Mouse (Mus musculus): ENCODE measurements around the gene Mtss1l. TPM values are rescaled to one million over a fixed set of nuclear protein-coding genes. Genes with fewer than 3 reads are reported as not detected.

The Mtss1l gene
- polyA plus RNA-seq, 1 experiment from 2014 or later = 6.4 TPM

DNA sequence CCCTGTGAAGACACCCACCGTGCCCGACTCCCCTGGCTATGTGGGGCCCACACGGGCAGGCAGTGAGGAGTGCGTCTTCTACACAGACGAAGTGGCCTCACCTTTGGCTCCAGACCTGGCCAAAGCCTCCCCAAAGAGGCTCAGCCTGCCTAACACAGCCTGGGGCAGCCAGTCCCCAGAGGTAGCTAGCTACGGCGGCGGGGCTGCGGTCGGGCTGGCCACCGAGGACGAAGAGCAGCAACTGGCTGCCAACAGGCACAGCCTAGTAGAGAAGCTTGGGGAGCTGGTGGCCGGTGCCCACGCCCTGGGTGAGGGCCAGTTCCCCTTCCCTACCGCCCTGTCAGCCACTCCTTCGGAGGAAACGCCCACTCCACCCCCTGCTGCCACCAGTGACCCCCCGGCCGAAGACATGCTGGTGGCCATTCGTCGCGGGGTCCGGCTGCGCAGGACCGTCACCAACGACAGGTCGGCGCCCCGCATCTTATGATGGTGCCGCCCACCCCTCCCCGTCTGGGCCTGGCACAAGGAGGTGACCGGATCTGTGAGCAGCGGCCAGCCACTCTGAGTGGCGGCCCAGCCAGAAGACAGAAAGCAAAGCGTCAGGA is 17.4 kb downstream of the Mtss1l start:
- DNase-seq (ENCODE audit: low spot score) = no peak

DNA sequence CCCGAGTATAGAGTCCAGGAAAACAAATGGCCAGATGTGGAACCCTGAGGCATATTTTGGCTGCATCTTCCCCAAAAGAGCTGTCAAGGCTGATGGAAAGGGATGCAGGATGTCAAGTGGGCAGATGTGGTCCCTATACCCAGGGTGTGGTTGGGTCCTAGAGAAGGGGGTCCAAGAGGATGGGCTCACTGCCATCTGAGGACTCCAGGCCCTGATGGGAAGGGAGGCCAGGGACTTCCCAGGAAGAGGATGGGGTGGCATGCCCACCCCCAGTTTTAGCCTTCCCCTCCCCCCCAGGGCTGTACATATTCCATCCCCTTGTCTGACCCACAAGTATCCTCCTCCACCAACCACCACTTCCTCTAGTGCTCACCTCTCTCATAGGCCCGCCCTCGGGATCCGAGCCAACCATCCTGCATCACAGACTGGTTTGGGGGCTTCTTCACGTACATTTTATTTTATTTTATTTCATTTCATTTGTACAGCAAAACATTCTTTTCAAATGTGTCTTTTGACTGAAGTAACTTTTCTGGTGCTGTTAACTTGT is 19.4 kb downstream of the Mtss1l start:
- DNase-seq (ENCODE audit: low spot score) = no peak

DNA sequence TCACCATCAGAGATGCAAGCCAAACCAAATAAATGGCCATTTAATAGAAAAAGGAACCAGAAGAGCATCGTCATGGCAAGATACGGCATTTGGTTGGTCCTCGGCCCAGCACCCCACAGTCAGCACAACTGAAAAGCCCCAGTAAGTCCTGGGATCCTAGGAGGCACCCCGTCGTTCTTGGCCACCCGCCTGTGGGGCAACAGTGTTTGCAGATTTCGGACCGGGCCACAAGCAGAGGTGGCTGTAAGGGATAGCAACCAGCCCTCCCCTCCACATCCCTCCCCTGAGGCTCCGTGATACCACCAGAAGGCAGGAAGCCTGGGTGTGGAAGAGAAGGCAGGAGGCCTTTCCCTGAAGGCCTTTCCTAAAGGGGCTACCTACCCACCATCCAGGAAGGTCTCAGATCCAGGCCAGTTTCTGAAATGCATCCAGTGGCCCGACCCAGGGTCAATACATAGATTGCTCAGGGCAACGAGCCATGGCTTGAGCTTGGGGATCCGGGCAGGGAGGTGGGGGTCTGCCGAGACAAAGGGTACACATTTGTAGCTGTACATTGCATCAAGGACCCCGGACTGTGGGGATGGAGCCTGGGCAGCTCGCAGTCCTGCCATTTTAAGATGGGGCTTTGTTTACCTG is 20.7 kb downstream of the Mtss1l start:
- DNase-seq (ENCODE audit: low spot score) = no peak

DNA sequence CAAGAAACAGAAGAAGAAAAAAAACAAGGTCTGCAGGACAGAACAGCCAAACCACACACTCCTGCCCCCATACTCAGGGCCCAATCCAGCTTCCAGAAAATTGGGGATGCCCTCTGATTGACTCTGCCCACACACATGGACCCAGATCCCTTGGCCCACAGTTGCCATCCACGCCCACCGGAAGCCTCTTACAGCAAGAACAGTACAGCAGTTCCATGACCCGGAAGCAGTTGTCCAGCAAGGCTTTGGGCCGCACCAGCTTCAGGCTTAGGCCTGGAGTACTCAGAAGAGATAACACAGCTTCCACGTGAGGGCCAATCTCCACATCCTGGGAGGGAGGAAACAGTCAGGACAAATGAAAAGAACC is 21.2 kb downstream of the Mtss1l start:
- no peak for DNase-seq (ENCODE audit: low spot score)

DNA sequence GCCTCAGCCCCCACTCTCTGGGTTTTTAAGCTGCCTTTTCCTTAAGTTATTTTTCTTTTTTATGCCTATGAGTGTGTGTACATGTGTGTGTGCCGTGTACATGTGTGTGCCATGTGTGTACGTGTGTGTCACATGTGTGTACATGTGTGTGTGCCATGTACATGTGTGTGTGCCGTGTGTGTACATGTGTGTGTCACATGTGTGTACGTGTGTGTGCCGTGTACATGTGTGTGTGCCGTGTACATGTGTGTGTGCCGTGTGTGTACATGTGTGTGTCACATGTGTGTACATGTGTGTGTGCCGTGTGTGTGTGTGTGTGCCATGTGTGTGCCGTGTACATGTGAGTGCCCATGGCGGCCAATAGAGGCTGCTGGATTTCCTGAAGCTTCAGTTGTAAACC is 23.9 kb downstream of the Mtss1l start:
- no peak for DNase-seq (ENCODE audit: low spot score)

DNA sequence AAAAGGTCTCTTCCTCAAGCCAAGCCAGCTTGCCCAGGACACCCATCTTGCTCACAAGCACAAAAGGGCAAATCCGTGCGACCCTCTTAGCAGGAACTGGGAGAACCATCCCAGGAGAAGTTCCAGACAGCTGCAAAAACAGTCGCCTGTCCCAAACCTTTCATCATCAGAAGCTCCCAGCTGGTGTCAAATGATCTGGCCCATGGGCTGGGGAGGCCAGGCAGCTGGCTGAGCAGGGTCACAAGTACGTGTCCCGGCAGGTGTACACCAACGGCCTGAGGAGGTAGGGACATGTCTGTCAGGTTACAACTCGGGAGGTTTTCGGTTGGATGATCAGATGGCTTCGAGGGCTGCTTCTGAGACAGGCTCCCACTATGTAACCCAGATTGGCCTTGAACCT is 25.4 kb downstream of the Mtss1l start:
- no peak for DNase-seq (ENCODE audit: low spot score)

DNA sequence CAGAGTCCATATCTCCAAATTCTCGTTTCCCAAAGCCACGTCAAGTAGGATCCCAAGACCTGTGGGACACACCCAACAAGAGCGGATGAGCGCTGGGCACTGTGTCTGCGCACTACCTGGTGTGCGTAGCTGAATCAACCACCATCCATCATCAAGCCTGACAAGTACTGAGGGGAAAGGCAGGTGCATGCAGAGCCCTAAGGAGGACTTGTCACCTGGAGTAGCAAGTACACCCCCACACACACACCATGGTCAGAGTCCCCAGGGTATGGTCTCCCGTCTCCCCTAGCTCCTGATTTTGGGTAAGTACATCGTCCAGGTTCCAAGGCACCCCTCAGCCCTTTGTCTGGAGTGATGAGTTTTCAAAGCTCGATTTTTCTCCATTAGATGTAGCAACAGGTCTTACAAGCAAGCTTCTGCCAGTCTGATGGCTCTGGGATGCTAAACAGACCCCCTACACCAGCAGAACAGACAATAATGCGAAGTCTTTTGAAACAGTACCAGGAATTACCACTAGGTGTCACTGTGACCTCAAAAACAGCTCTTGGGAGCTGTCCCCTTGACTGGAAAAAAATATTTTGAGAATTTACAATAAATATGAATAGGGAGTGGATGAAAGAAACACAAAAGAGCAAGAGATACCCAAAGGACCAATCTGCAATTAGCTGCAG is 28.4 kb downstream of the Mtss1l start:
- DNase-seq (ENCODE audit: low spot score) = peak; percentile 77

DNA sequence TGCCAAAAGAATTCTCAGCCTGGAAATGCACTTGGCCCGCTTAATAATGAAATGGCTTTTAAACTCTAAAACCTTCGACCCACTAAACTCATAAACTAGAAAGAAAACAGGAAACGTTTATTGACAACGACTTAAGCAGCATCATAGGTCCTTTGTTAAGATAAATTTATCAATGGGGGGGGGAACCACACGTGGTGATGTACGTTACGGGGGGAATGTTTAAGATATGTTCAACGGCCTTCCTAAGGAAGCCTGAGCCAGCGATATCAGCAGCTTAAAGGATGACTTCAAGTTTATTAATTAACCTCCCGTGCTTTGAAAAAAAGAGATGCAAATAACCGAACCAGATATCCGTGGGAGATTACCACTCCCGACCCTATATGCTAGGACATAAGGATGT is 29.0 kb downstream of the Mtss1l start:
- no peak for DNase-seq (ENCODE audit: low spot score)

DNA sequence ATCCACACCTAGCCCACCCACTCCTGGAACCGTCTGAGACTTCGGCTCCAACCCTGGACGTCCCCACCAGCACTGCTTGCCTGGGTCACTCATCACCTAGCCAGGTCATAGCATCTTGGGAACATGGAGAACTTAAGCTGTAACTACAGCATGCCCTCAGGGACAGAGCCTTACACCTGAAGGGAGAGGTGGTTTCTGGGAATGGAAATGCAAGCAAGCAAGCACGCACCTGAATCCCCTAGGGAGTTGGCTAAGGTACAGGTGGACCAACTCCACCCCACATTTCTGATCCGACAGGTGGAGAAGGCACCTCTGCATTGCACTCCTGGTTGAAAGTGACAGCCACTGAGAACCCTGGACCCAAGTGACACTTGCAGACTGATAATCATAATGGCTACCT is 30.2 kb downstream of the Mtss1l start:
- no peak for DNase-seq (ENCODE audit: low spot score)

DNA sequence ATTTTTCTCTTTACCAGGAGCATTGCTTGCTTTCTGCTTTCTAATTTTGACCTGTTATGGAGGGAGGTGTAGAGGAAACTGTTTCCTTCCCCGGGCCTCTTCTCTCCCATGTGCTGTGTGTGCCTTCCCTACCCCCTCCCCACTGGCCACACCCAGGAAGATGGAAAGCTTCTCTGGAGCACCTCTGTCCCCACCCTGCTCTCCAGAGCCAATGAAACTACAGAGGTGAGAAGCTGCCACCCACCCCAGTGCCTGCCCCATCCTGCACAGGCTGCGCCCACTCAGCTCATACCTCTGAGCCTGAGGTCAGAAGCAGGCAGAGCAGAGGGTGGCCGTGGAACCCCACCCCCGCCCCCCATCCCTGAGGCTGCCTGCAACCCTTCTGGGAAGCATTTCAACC is 33.4 kb downstream of the Mtss1l start:
- no peak for DNase-seq (ENCODE audit: low spot score)

DNA sequence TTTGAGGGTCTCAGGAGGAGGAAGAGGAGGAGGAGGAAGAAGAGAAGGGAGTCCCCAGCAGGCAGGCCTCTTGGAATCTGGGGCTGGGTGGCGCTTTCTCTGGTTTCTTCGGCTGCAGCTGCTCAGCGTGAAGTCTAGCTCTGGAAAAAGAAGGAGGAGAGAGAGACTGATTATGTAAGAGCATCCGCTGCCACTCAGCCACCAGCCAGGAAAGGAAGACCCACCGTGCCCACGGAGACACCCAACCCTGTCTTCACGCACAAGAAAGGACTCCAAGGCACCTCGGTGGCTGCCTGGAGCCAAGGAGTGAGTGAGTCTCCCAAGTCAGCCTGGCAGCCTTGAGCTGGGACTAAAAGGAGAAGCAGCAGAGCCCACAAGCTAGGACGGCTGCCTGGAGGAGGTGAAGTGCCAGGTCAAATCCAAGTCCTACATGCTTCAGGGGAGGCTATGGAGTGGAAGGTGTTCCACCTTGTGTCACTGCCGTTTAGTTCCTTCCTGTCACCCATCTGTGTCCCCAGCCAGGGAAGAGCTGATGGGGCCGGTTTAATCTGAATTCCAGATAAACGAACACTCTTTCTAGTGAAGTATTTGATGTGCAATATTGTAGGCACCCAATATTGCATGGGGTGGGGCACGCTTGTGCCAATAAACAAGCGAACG is 34.4 kb downstream of the Mtss1l start:
- no peak for DNase-seq (ENCODE audit: low spot score)

DNA sequence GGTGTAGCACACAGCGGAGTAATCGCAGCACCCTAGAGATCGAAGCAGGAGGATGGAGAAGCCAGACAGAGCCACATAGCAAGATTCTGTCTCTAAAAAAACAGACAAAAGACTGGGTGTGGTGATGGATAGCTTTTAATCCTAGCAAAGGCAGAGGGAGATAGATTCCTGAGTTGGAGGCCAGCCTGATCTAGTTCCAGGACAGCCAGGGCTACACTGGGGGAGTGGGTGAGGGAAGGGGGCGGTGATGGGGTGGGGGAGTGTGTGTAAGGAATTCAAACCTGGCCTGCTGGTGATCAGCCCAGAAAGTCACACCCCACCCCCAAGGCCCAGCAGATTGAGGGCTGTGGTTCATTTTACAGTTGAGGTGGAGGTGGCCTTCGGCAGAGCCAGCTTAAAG is 34.9 kb downstream of the Mtss1l start:
- DNase-seq (ENCODE audit: low spot score) = no peak

DNA sequence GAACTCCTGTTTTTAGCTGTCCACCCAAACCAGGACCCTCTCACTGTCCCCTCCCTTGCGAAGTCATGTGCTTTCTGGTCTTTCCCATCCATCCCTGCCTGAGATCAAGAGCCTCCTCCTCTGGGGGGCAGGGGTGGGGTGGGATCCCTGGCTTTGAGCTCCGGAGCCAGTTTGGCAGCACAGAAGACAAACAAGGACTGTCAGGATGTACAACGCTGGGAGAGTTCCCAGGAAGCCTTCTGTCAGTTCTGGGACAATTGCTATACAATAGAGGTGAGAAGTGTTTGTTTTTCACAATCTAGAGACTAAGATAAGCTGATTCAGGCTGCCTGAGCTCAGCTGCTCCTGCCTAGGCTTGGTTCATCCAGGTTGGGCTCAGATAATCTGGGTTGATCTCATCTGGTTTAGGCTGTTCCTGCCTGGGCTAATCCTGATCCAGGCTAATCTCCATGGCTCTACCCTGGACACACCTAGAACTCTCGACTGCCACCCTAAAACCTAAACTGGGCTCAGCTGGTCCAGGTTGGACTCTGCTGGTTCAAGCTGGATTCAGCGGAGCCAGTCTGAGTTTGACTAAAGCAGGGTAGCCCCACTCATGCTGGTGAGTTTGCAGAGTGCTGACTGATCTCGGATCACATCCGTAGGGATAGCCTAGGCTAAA is 39.1 kb downstream of the Mtss1l start:
- DNase-seq (ENCODE audit: low spot score) = no peak

DNA sequence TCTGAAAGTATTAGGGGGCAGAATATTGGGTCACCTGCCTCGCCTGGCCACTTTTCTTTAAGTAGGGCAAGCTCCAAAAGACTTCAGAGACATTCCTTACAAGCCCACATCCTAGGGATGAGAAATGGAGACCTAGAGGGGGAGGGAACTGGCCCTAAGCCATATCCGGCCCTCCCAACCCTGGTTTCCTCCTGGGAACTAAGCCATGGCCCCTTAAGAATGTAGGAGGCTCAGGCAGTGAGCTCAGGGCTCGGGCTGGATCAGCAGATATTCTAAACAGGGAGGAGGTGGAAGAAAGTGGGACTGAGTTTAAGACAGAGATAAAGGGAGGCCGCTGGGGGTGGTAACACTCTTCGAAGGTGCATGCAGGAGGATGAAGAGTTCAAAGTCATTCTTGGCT is 39.9 kb downstream of the Mtss1l start:
- no peak for DNase-seq (ENCODE audit: low spot score)

DNA sequence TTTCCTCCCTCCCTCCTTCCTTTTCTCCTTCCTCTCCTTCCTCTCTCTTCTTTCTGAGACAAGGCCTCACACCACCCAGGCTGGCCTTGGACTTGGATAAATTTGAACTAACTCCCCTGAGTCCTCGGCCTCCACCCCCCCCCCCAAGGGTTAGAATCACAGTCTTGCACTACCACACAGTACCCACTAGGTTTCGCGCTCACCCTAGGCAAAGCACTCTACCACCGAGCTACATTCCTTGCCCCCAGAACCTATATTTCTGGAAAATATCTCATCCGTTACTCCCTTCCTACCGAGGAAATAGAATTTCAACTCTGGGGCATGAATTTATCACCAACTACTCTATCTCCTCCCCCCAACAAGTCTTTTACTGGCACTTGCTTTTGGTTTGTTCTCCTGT is 40.7 kb downstream of the Mtss1l start:
- DNase-seq (ENCODE audit: low spot score) = no peak

DNA sequence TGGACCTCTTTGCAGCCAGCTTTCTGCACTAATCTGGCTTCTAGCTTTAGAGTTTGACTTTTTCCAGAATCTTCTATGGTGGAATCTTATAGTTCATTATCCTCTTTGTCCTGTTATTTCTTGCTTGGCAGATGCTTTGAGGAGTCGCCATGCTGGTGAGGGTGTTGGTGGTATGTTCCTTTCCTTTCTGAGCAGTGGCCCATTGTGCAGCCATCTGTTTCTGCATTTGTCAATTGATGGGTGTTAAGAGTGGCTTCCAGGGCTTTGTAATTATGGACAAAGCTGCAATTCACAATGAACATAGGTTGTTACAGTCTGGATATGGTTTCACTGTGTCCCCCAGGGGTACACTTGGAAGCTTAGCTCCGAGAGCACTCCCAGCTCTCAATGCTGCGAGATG is 43.4 kb downstream of the Mtss1l start:
- DNase-seq (ENCODE audit: low spot score) = no peak

DNA sequence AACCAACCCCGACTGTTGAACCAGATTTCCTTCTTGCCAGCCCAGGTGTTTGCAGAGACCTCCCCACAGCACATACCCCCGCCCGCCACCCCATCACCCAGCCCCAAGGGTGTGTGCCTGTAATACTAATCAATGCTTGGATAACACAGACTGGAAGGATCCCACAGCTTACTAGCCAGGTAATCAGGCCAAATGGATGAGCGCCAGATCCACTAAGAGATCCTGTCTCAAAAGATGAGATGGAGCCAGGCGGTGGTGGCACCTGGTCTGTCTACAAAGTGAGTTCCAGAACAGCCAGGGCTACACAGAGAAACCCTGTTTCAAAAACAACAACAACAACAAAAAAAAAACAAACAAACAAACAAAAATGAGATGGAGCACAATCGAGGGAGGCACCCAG is 46.0 kb downstream of the Mtss1l start:
- DNase-seq (ENCODE audit: low spot score) = no peak

DNA sequence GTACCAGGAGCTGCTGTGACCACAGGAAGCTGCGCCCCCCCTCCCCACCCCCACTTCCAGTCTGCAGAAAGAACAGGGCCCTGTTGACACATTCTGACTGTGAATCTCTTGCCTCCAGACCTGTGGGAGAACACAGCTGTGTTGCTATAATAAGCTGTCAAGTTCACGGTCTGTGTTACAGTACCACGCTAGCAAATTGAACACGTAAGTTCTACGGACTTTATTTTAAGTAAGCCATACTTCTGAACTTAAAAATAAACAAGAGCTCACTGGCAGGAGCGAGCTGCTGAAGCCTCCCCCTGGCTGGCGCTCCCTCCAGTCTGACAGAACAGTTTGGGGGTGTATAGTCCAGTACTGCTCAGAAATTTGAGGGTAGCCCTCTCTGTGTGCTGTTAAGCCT is 51.2 kb downstream of the Mtss1l start:
- peak; percentile 16 for DNase-seq (ENCODE audit: low spot score)

DNA sequence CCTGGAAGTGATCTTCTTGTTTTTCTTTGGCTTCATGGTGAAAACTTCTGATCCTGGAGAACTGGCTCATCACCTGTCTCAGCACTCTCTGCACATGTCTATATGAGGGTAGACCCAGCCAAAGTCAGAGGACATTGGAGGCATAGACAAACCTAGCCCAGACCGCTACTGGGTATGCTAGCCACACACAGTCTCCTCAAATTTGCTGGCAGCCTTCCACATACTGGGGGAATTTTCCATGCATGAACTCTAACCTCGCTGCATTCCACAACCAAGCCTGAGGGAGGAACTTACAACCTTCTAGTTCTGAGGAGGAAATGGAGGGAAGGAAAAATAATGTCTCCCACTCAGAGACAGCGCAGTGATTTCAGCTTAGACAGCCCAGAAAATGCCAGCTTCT is 52.8 kb downstream of the Mtss1l start:
- DNase-seq (ENCODE audit: low spot score) = no peak

DNA sequence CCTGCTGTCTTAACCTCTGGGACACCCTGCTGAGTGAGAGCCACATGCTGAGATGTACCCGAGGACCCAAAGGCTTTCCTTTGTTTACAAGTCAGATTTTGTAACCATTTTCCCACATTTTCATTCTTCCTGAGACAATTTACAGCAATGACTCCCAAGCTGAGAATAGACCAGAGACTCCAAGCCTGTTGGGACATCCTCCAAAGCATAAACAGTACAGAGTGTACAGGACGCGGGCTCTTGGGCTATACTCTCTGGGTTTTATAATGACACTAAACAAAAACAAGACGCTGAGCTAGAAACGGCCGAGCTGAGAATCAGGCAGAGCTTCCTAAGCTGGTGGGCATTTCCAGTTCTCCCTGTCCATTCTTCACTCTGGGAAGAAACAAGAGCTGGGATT is 53.4 kb downstream of the Mtss1l start:
- no peak for DNase-seq (ENCODE audit: low spot score)

DNA sequence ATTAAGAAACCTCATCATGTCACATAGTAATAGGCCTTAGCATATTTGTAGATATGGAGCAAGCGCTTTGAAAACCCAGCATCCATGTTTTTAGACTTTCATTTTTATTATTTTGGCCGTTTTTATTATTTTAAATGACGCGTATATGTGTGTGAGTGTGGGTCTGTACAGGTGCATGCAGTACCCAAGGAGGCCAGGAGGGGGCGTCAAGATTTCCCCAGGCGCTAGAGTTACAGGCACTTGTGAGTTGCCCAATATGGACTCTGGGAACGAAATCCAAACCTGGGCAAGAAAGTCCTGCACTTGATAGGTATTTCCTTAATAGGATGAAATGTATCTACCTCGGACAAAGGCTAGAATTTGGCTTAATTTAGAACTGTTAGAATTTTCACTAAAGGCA is 54.0 kb downstream of the Mtss1l start:
- no peak for DNase-seq (ENCODE audit: low spot score)

DNA sequence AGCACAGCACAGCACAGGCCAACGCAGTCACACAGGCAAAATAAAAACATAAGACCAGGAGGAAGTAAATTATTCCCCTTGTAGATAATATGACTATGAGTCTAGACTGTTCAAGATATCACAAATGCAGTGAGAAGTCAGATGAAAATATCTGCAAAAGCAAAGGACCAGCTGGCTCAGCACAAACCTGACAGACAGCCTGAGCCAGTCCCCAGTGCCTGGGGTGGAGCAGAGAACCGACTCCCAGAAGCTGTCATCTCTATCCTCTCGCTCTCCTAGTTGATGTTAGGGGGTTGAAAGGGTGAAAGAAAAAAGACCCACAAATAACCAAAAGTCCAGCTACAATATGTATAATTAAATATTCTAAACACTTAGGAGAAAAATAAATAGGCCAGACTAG is 54.4 kb downstream of the Mtss1l start:
- DNase-seq (ENCODE audit: low spot score) = no peak

Measured in thymus, postnatal 0 days (tissue).